Mouse (Mus musculus): ENCODE results near the gene Dgkz.

DNA sequence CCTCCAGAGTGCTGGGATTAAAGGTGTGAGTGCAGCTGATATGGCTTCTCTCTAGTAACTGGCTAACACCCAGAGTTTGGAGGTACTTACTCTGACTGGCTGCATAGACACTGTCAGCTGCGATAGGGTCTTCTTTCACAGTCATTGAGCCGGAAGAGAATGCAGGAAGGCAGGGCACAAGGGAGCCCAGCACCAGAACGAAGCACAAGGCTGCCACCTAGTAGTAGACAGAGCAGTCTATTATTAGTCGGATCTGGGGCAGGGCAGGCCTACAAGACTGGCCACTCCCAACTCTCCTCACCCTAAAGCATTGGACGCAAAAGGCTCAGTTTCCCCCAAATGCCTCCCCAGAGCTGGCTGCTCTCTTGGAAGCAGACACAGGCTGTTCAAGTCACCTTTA lies 10.4 kb upstream of the Dgkz start:
- no peak for TF ChIP-seq POLR2A (IDR thresholded peaks at IDR 0.05; ENCODE audit: low read depth, low read length)
- no peak for TF ChIP-seq CTCF (IDR thresholded peaks at IDR 0.05; ENCODE audit: borderline replicate concordance, insufficient read depth, low read length)

Data from embryonic fibroblast, embryonic 13.5 days (primary cell).